Mouse (Mus musculus): Measurements from ENCODE around the gene Ifit1bl2. TPM values are rescaled to one million over a fixed set of nuclear protein-coding genes. Genes with fewer than 3 reads are reported as not detected.
"Not testable (repeated sequence)": the region's sequence is repeated elsewhere in the genome, so short reads cannot be mapped to it uniquely, and the experiment has no call there.

Gene Ifit1bl2
- not detected in 2 replicates for polyA plus RNA-seq (2016; fragmentation: Nextera tagmentation; extraction: Ambion mirVana)

DNA sequence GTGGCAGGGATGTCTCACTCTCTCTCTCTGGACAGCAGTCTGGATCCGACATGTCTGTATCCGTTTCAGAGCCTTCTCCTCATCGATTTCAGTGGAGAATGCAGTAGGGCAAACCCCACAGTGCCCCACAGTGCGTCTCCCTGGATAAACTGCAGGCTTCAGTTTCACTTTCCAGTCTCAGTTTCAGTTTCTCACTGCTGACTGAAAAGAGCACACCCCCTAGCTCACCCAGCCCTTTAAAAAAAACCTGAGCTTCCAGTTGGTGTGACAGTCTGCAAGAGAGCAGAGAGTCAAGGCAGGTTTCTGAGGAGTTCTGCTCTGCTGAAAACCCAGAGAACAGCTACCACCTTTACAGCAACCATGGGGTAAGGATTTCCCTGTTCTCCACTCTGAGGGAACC, at the start of gene Ifit1bl2, which contains the start of gene Ifit1:
Gene Ifit1bl2 (minus strand): TSS at position 121 of the 400 bp plus-strand sequence.
Gene Ifit1 (plus strand): TSS at position 249 of the 400 bp plus-strand sequence.
- H3K27ac ChIP-seq = no peak within 1 kb of the TSS
- no peaks in the 10 kb centered on the region for H3K9me3 ChIP-seq
- no peak within 1 kb of the TSS for H3K9ac ChIP-seq
- no peak for ATAC-seq (ENCODE audit: low FRiP score)
- 65% methylated on average over 4 of the region's 4 CpGs for WGBS
- H3K4me2 ChIP-seq = no peak within 1 kb of the TSS
- H3K36me3 ChIP-seq (replicated peaks) = no peaks in the 10 kb centered on the region
- no peaks in the 10 kb centered on the region for H3K4me1 ChIP-seq
- no peaks in the 10 kb centered on the region for H3K27me3 ChIP-seq
- H3K4me3 ChIP-seq (replicated peaks) = no peak within 1 kb of the TSS

DNA sequence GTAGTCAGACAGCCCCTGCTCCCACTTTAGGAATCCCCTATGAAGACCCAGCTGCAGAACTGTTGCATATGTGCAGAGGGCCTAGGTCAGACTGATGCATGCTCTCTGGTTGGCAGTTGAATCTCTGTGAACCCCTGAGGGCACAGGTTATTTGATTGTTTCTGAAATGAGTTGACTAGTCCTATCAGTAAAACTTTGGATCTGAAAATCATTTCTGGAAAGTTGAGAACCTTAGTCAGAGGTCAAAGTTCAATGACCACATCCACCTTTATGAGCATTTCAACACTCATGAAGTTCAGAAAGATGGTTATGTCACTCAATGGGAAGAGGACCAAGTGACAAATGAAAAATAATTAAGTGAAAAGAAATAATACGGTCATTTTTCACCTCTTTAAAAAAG, 45.0 kb upstream of the Ifit1bl2 start:
- H3K4me3 ChIP-seq (replicated peaks) = no peak overlapping the region
- no peak overlapping the region for H3K27ac ChIP-seq
- no peaks in the 10 kb centered on the region for H3K36me3 ChIP-seq (replicated peaks)
- H3K4me1 ChIP-seq = no peaks in the 10 kb centered on the region
- no peak overlapping the region for H3K4me2 ChIP-seq
- ATAC-seq (ENCODE audit: low FRiP score) = no peak
- H3K27me3 ChIP-seq = no peaks in the 10 kb centered on the region
- H3K9me3 ChIP-seq = no peaks in the 10 kb centered on the region
- WGBS = 88% methylated on average over 1 of the region's 1 CpGs
- no peak overlapping the region for H3K9ac ChIP-seq

DNA sequence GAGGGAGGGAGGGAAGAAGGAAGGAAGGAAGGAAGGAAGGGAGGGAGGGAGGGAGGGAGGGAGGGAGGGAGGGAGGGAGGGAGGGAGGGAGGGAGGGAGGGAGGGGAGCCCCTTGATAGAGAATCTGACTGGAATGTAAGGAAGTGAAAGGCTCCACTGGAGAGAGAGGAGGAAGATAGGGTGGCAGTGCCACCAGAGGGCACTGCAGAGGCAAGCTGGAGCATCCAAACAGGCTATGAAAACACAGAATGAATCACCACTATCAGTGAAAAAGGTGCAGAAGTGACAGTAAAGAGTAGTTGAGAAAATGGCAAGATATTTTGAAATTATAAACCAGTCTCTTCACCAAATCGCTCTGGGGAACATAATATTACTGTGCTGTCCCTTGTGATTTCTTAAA, 44.3 kb upstream of the Ifit1bl2 start:
- Histone ChIP-seq H3K9ac (no peak overlapping the region), H3K27me3 (no peaks in the 10 kb centered on the region), H3K9me3 (no peaks in the 10 kb centered on the region), H3K4me1 (no peaks in the 10 kb centered on the region), H3K27ac (no peak overlapping the region), H3K36me3 (replicated peaks) (no peaks in the 10 kb centered on the region), H3K4me3 (replicated peaks) (no peak overlapping the region), H3K4me2 (no peak overlapping the region)
- WGBS = 58% methylated on average over 1 of the region's 1 CpGs
- ATAC-seq (ENCODE audit: low FRiP score) = peak; percentile 63; the same call in 1 of the 2 replicates

DNA sequence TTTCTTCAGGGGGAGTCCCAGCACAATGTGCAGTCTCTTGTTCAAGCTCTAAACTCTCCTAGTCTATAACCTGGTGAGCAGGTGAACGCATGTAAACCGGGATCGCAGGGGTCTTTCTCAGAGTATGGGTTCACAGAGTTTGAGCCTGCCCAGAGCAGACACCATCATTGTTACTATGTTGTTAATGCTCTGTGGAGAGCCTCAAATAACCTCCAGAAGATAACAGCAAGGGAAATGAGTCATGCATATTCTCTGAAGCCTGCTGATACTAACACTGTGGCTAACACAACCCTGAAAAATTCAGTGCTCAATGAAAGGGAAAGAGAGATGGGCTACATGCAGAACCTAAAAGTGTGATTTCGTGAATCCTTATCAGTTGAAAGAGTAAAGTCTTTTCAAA, 37.9 kb upstream of the Ifit1bl2 start:
- H3K9ac ChIP-seq = no peak overlapping the region
- no peaks in the 10 kb centered on the region for H3K4me1 ChIP-seq
- H3K27me3 ChIP-seq = no peaks in the 10 kb centered on the region
- no peak overlapping the region for H3K4me3 ChIP-seq (replicated peaks)
- no peaks in the 10 kb centered on the region for H3K36me3 ChIP-seq (replicated peaks)
- no peaks in the 10 kb centered on the region for H3K9me3 ChIP-seq
- WGBS = 89% methylated on average over 4 of the region's 4 CpGs
- H3K27ac ChIP-seq = no peak overlapping the region
- ATAC-seq (ENCODE audit: low FRiP score) = no peak
- H3K4me2 ChIP-seq = no peak overlapping the region

DNA sequence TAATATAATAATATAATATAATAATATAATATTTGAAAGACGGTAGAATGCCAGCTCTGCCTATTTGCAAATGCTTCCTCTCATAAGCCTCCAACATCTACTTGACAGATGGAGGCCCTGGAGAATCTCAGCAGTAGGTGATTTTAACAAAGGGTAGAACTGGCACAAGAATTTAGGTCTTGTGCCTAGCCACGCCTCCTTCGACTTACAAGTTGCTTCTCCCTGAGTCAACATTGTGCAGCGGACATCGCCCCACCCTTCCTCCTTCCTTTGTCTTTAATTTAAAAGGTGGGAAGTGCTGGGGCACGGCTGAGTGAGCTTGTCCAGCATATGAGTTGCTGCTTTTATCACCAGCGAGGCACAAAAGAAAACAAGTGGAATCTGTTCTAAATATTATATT, 32.9 kb upstream of the Ifit1bl2 start:
- Histone ChIP-seq H3K4me1 (no peaks in the 10 kb centered on the region), H3K4me2 (no peak overlapping the region), H3K9ac (no peak overlapping the region), H3K27me3 (no peaks in the 10 kb centered on the region), H3K4me3 (replicated peaks) (no peak overlapping the region), H3K27ac (no peak overlapping the region), H3K36me3 (replicated peaks) (no peaks in the 10 kb centered on the region), H3K9me3 (no peaks in the 10 kb centered on the region)
- WGBS = 62% methylated on average over 7 of the region's 7 CpGs
- no peak for ATAC-seq (ENCODE audit: low FRiP score)

DNA sequence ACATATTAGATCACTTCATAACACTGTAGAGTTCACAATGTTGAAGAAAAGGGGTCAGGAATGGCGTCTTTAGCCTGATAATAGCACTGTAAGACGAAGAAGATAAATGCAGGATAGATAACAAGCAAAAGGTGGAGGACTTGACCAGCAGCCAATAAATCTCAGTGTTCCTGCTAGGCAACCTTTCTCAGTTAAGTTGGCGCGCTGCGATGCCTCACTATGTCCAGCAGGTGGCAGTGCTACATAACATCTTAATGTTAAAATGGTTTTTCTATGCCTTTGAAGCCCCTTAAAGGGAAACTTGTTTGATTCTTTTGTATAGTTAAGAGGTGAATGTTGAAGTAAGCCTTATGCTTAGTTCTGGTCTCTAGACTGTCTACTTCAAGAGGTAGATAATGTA, 25.6 kb upstream of the Ifit1bl2 start:
- Histone ChIP-seq H3K4me1 (no peaks in the 10 kb centered on the region), H3K36me3 (replicated peaks) (no peaks in the 10 kb centered on the region), H3K27ac (no peak overlapping the region), H3K4me2 (no peak overlapping the region), H3K9me3 (no peaks in the 10 kb centered on the region), H3K27me3 (no peaks in the 10 kb centered on the region), H3K9ac (no peak overlapping the region), H3K4me3 (replicated peaks) (no peak overlapping the region)
- peak; percentile 12; the same call in 1 of the 2 replicates for ATAC-seq (ENCODE audit: low FRiP score)
- under 1% methylated on average over 5 of the region's 5 CpGs for WGBS

DNA sequence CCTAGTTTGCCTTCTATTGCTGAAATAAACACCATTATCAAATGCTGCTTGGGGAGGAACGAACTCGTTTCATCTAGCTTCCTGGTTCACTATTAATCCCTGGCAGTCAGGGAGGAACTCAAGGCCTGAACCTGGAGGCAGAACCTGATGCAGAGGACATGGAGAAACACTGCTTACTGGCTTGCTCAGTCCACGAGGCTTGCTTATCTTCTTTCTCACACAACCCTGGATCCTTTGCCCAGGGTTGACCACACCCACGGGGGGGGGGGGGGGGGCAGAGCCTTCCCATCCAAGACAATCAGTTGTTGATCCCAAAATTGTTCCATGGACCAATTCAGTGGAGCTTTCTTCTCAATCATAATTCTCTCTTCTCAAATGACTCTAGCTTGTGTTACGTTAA, 22.2 kb upstream of the Ifit1bl2 start:
- peak overlapping the region; percentile 49 for H3K4me2 ChIP-seq
- no peaks in the 10 kb centered on the region for H3K4me1 ChIP-seq
- H3K27ac ChIP-seq = no peak overlapping the region
- no peaks in the 10 kb centered on the region for H3K36me3 ChIP-seq (replicated peaks)
- no peaks in the 10 kb centered on the region for H3K9me3 ChIP-seq
- 54% methylated on average over 5 of the region's 5 CpGs for WGBS
- no peak for ATAC-seq (ENCODE audit: low FRiP score)
- no peak overlapping the region for H3K4me3 ChIP-seq (replicated peaks)
- H3K27me3 ChIP-seq = no peaks in the 10 kb centered on the region
- H3K9ac ChIP-seq = no peak overlapping the region

DNA sequence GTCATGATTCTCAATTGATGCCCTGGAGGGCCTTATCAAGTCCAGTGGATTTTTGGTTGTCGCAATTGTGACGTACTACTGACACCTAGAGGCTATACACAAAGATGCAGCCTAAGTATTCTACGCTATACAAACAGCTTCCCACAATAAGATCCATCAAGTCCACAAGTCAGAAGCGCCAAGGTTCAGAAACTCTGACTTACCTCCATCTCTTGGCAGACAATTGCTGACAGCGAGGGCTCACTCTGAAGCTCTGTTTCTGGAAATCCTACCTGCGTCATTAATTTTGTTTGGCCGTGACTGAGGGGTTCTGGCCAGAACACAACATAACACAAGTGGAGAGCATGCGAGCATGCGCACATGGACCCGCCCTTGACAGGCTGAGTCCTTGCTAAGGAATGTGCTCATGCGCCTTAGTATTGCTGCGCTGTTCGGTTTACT, 21.5 kb upstream of the Ifit1bl2 start:
- no peaks in the 10 kb centered on the region for H3K27me3 ChIP-seq
- peak overlapping the region; percentile 35 for H3K4me3 ChIP-seq (replicated peaks)
- peak overlapping the region; percentile 49 for H3K4me2 ChIP-seq
- H3K4me1 ChIP-seq = no peaks in the 10 kb centered on the region
- no peak overlapping the region for H3K27ac ChIP-seq
- 20% methylated on average over 13 of the region's 13 CpGs for WGBS
- H3K9ac ChIP-seq = no peak overlapping the region
- ATAC-seq (ENCODE audit: low FRiP score) = peak; percentile 92
- no peaks in the 10 kb centered on the region for H3K9me3 ChIP-seq
- no peaks in the 10 kb centered on the region for H3K36me3 ChIP-seq (replicated peaks)

DNA sequence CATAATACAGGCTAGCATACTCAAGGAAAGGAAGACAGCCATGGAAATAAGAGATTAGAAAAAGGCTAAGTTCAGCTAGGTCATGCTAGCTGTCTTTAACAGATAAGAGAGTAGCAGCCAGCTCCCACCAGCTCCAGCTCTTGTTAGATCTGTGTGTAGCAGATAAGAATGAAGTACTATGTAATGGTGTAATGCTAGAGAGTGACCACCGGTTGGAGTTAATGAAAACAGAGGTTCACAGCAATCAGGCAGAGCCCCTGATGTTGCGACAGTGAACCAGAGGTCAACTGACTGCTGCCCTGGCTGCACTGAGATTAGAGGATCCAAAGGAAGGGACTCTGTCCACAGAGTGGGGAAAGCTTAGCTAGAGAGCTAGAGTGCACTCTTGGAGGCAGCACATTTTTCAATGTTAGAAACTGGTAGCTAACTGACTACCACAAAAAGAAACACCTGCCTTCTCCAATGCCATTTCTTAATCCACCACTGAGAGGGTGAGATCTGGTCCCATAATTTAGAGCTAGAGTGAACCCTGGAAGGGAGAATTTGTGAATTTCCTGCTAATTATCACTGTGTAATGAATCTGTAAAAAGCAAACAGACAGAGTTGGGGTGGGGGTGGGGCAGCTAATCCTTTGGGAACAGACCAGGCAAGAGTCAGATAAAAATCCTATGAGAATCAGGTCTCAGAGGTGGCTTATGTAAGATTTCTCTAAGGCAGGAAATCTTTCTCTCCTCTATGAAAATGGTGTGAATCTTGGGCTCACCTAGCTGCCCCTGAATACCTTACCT, 16.2 kb upstream of the Ifit1bl2 start:
- Histone ChIP-seq H3K36me3 (replicated peaks) (no peaks in the 10 kb centered on the region), H3K27ac (no peak overlapping the region), H3K9ac (no peak overlapping the region), H3K27me3 (no peaks in the 10 kb centered on the region), H3K9me3 (no peaks in the 10 kb centered on the region), H3K4me1 (0 out of 2 replicates have a peak, but pooled peaks cover 2% of the 10 kb centered on the region), H3K4me3 (replicated peaks) (no peak overlapping the region), H3K4me2 (no peak overlapping the region)
- 39% methylated on average over 2 of the region's 2 CpGs for WGBS
- no peak for ATAC-seq (ENCODE audit: low FRiP score)

DNA sequence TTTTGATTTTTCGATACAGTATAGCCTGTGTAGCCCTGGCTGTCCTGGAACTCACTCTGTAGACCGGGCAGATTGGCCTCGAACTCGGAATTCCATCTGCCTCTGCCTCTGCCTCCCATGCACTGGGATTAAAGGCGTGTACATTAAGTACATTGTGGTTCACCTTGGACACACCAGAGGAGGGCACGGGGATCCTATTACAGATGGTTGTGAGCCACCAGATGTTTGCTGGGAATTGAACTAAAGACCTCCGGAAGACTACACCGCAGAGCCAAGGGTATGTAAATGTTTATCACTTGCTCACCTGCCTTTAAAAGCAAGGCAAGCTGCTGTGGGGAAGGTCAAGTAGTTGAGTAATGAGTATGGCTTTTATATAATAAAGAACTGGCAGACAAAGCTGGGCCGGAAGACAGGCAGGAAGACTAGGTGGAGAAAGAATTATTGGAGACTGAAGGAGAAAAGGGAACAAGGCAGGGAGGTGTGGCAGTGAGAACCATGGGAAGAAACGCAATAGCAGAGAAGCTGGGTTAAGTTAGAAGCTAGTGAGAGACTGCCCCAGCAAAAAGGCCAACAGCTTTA, 14.8 kb upstream of the Ifit1bl2 start:
- 90% methylated on average over 10 of the region's 10 CpGs for WGBS
- Histone ChIP-seq H3K9me3 (no peaks in the 10 kb centered on the region), H3K4me1 (0 out of 2 replicates have a peak, but pooled peaks cover 2% of the 10 kb centered on the region), H3K27ac (no peak overlapping the region), H3K4me2 (no peak overlapping the region), H3K27me3 (no peaks in the 10 kb centered on the region), H3K9ac (no peak overlapping the region), H3K4me3 (replicated peaks) (no peak overlapping the region), H3K36me3 (replicated peaks) (no peaks in the 10 kb centered on the region)
- no peak for ATAC-seq (ENCODE audit: low FRiP score)

DNA sequence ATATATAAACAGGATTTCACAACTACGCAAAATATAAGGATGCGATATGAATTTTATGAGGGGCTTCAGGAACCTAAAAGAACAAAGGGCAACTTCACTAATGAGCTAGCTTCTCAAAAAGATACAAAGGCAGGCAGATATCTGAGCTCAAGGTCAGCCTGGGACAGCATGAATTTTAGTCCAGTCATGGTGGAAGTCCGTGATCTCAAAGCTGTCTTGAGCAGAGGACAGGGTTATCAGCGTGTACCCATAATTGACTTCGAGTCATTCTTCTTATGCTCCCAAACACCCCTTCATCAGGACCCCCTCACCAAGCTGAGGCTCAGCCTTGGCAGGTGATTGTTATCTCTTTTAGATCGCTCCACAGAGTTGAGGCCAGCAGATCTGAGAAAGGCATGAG, 10.5 kb upstream of the Ifit1bl2 start:
- H3K4me3 ChIP-seq (replicated peaks) = no peak overlapping the region
- no peaks in the 10 kb centered on the region for H3K9me3 ChIP-seq
- no peak overlapping the region for H3K27ac ChIP-seq
- no peak overlapping the region for H3K4me2 ChIP-seq
- no peak overlapping the region for H3K9ac ChIP-seq
- no peaks in the 10 kb centered on the region for H3K27me3 ChIP-seq
- no peaks in the 10 kb centered on the region for H3K36me3 ChIP-seq (replicated peaks)
- no peak for ATAC-seq (ENCODE audit: low FRiP score)
- WGBS = 89% methylated on average over 6 of the region's 6 CpGs
- no peaks in the 10 kb centered on the region for H3K4me1 ChIP-seq

DNA sequence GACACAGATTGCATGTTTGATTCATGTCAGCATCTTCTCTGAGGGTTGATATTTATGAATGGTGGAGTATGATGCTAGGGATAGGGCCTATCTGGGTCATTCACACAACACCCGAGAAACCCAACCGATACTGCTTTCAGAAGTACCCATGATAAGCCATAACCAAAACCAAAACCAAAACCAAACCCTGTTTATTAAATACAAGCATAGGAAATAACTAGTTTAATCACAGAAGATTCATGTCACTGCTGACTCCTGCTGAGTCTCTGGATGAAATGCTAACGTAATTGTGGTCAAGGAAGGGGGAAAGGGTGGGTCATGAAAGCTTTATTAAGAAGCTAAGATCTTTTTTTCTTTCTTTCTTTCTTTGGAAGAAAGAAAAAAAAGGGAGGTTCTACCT, 9.7 kb upstream of the Ifit1bl2 start:
- WGBS = 92% methylated on average over 3 of the region's 3 CpGs
- Histone ChIP-seq H3K9ac (no peak overlapping the region), H3K27me3 (no peaks in the 10 kb centered on the region), H3K36me3 (replicated peaks) (no peaks in the 10 kb centered on the region), H3K4me3 (replicated peaks) (no peak overlapping the region), H3K27ac (no peak overlapping the region), H3K9me3 (no peaks in the 10 kb centered on the region), H3K4me1 (no peaks in the 10 kb centered on the region), H3K4me2 (no peak overlapping the region)
- no peak for ATAC-seq (ENCODE audit: low FRiP score)

DNA sequence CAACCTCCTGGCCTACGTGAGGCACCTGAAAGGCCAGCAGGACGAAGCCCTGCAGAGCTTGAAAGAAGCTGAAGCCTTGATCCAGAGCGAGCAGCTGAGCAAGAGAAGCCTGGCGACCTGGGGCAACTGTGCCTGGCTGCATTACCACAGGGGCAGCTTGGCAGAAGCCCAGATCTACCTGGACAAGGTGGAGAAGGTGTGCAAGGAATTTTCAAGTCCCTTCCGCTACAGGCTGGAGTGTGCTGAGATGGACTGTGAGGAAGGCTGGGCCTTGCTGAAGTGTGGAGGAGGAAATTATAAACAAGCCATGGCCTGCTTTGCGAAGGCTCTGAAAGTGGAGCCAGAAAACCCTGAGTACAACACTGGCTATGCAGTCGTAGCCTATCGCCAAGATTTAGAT, 7.1 kb upstream of the Ifit1bl2 start:
- ATAC-seq (ENCODE audit: low FRiP score); H3K27me3 ChIP-seq; H3K36me3 ChIP-seq (replicated peaks); H3K4me1 ChIP-seq; H3K9ac ChIP-seq; H3K27ac ChIP-seq; H3K9me3 ChIP-seq; H3K4me2 ChIP-seq; H3K4me3 ChIP-seq (replicated peaks): not testable (repeated sequence)
- WGBS = 89% methylated on average over 8 of the region's 8 CpGs
